Mouse (Mus musculus): ENCODE results near the gene Tep1. TPM values are rescaled to one million over a fixed set of nuclear protein-coding genes. Genes with fewer than 3 reads are reported as not detected.
"Not testable (repeated sequence)": the region's sequence is repeated elsewhere in the genome, so short reads cannot be mapped to it uniquely, and the experiment has no call there.

The Tep1 gene
- polyA plus RNA-seq, 1 experiment from 2014 or later = 11.5 TPM

DNA sequence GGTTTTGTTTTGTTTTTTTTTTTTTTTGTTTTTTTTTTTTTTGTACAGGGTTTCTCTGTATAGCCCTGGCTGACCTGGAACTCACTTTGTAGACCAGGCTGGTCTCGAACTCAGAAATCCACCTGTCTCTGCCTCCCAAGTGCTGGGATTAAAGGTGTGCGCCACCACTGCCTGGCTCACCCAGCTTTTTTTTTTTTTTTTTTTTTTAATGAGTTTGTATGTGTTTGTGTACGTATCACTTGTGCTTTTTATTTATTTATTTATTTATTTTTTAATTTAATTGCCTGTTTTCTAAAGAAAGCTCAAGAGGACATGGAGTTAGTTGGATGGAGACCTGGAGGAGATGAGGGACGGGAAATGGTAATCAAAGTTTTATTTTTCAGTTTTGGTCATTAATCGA lies 63.9 kb downstream of the Tep1 start:
- H3K4me1 ChIP-seq (ENCODE audit: control insufficient read depth, insufficient read depth, low read length); ATAC-seq (ENCODE audit: insufficient read depth, low FRiP score); H3K36me3 ChIP-seq (ENCODE audit: control insufficient read depth, insufficient read depth, low read length); H3K9ac ChIP-seq (ENCODE audit: low read length); H3K27ac ChIP-seq (ENCODE audit: low read length); H3K9me3 ChIP-seq (replicated peaks; ENCODE audit: control insufficient read depth, low read length); H3K4me3 ChIP-seq (replicated peaks; ENCODE audit: low read length); H3K27me3 ChIP-seq (ENCODE audit: control insufficient read depth, insufficient read depth, low read length): not testable (repeated sequence)
- peak overlapping the region; percentile 55 for H3K4me2 ChIP-seq (ENCODE audit: low read depth, low read length)
- WGBS = 89% methylated on average over 5 of the region's 5 CpGs

- 57% methylated on average over 13 of the region's 13 CpGs for WGBS
- no peaks in the 10 kb centered on the region for H3K9me3 ChIP-seq (replicated peaks; ENCODE audit: control insufficient read depth, low read length)
- no peak overlapping the region for H3K4me2 ChIP-seq (ENCODE audit: low read depth, low read length)
- ATAC-seq (ENCODE audit: insufficient read depth, low FRiP score) = no peak
- no peaks in the 10 kb centered on the region for H3K36me3 ChIP-seq (ENCODE audit: control insufficient read depth, insufficient read depth, low read length)
- H3K9ac ChIP-seq (ENCODE audit: low read length) = no peak overlapping the region
- H3K4me3 ChIP-seq (replicated peaks; ENCODE audit: low read length) = no peak overlapping the region
- H3K4me1 ChIP-seq (ENCODE audit: control insufficient read depth, insufficient read depth, low read length) = peaks cover 3% of the 10 kb centered on the region
- H3K27ac ChIP-seq (ENCODE audit: low read length) = no peak overlapping the region
- no peaks in the 10 kb centered on the region for H3K27me3 ChIP-seq (ENCODE audit: control insufficient read depth, insufficient read depth, low read length)
These were observed 65.7 kb downstream of the Tep1 start for GRCm38 (mm10) chr14:50804683-50805082.

DNA sequence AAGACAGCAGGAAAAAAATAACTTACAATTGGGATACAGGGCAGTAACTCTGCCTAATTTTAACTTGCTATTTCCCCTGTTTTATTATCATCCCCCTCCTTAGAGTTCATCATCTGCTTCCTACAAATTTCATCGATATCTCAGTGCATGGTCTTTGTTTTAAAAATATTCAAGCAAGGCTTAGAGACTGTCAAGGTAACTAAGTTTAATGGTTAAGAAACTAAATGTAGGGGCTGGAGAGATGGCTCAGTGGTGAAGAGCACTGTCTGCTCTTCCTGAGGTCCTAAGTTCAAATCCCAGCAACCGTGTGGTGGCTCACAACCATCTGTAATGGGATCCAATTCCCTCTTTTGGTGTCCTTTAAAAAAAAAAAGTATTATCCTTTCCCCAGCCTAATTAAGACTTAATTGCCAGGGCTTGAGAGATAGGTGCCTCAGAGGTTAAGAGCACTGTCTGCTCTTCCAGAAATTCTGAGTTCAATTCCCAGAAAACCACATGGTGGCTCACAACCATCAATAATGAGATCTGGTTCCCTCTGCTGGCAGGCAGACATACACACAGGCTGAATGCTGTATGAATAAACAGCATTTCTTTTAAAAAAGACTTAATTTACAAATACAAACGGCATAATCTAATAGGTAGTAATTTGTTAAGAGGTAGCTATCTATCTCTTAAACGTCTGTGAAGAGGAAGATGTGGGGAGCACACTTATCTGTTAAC lies 67.4 kb downstream of the Tep1 start:
- H3K9ac ChIP-seq (ENCODE audit: low read length) = no peak overlapping the region
- H3K4me2 ChIP-seq (ENCODE audit: low read depth, low read length) = no peak overlapping the region
- no peaks in the 10 kb centered on the region for H3K27me3 ChIP-seq (ENCODE audit: control insufficient read depth, insufficient read depth, low read length)
- no peaks in the 10 kb centered on the region for H3K36me3 ChIP-seq (ENCODE audit: control insufficient read depth, insufficient read depth, low read length)
- WGBS = 62% methylated on average over 4 of the region's 4 CpGs
- H3K9me3 ChIP-seq (replicated peaks; ENCODE audit: control insufficient read depth, low read length) = no peaks in the 10 kb centered on the region
- ATAC-seq (ENCODE audit: insufficient read depth, low FRiP score) = no peak
- no peaks in the 10 kb centered on the region for H3K4me1 ChIP-seq (ENCODE audit: control insufficient read depth, insufficient read depth, low read length)
- H3K4me3 ChIP-seq (replicated peaks; ENCODE audit: low read length) = no peak overlapping the region
- no peak overlapping the region for H3K27ac ChIP-seq (ENCODE audit: low read length)

- 82% methylated on average over 6 of the region's 6 CpGs for WGBS
- Histone ChIP-seq H3K36me3 (ENCODE audit: control insufficient read depth, insufficient read depth, low read length) (no peaks in the 10 kb centered on the region), H3K9me3 (replicated peaks; ENCODE audit: control insufficient read depth, low read length) (no peaks in the 10 kb centered on the region), H3K9ac (ENCODE audit: low read length) (no peak overlapping the region), H3K27ac (ENCODE audit: low read length) (no peak overlapping the region), H3K27me3 (ENCODE audit: control insufficient read depth, insufficient read depth, low read length) (no peaks in the 10 kb centered on the region), H3K4me3 (replicated peaks; ENCODE audit: low read length) (no peak overlapping the region), H3K4me1 (ENCODE audit: control insufficient read depth, insufficient read depth, low read length) (no peaks in the 10 kb centered on the region), H3K4me2 (ENCODE audit: low read depth, low read length) (no peak overlapping the region)
- no peak for ATAC-seq (ENCODE audit: insufficient read depth, low FRiP score)
These were observed 67.9 kb downstream of the Tep1 start for GRCm38 (mm10) chr14:50802441-50802840.

- no peaks in the 10 kb centered on the region for H3K27me3 ChIP-seq (ENCODE audit: control insufficient read depth, insufficient read depth, low read length)
- 2% methylated on average over 3 of the region's 3 CpGs for WGBS
- ATAC-seq (ENCODE audit: insufficient read depth, low FRiP score) = peak; percentile 47
- no peak overlapping the region for H3K4me2 ChIP-seq (ENCODE audit: low read depth, low read length)
- no peak overlapping the region for H3K4me3 ChIP-seq (replicated peaks; ENCODE audit: low read length)
- H3K9me3 ChIP-seq (replicated peaks; ENCODE audit: control insufficient read depth, low read length) = no peaks in the 10 kb centered on the region
- H3K36me3 ChIP-seq (ENCODE audit: control insufficient read depth, insufficient read depth, low read length) = no peaks in the 10 kb centered on the region
- no peak overlapping the region for H3K27ac ChIP-seq (ENCODE audit: low read length)
- no peak overlapping the region for H3K9ac ChIP-seq (ENCODE audit: low read length)
- H3K4me1 ChIP-seq (ENCODE audit: control insufficient read depth, insufficient read depth, low read length) = no peaks in the 10 kb centered on the region
These were observed 70.7 kb downstream of the Tep1 start for GRCm38 (mm10) chr14:50799502-50800259.

- Histone ChIP-seq H3K4me1 (ENCODE audit: control insufficient read depth, insufficient read depth, low read length) (no peaks in the 10 kb centered on the region), H3K36me3 (ENCODE audit: control insufficient read depth, insufficient read depth, low read length) (no peaks in the 10 kb centered on the region), H3K4me3 (replicated peaks; ENCODE audit: low read length) (no peak overlapping the region), H3K4me2 (ENCODE audit: low read depth, low read length) (no peak overlapping the region), H3K27ac (ENCODE audit: low read length) (no peak overlapping the region), H3K27me3 (ENCODE audit: control insufficient read depth, insufficient read depth, low read length) (no peaks in the 10 kb centered on the region), H3K9me3 (replicated peaks; ENCODE audit: control insufficient read depth, low read length) (no peaks in the 10 kb centered on the region), H3K9ac (ENCODE audit: low read length) (no peak overlapping the region)
- ATAC-seq (ENCODE audit: insufficient read depth, low FRiP score) = no peak
- WGBS = 69% methylated on average over 2 of the region's 2 CpGs
These were observed 71.8 kb downstream of the Tep1 start for GRCm38 (mm10) chr14:50798512-50798911.

GRCm38 (mm10) chr14:50796464-50796863 lies 73.9 kb downstream of the Tep1 start:
- no peak for ATAC-seq (ENCODE audit: insufficient read depth, low FRiP score)
- Histone ChIP-seq H3K4me2 (ENCODE audit: low read depth, low read length) (no peak overlapping the region), H3K36me3 (ENCODE audit: control insufficient read depth, insufficient read depth, low read length) (no peaks in the 10 kb centered on the region), H3K9ac (ENCODE audit: low read length) (no peak overlapping the region), H3K4me1 (ENCODE audit: control insufficient read depth, insufficient read depth, low read length) (no peaks in the 10 kb centered on the region), H3K4me3 (replicated peaks; ENCODE audit: low read length) (no peak overlapping the region), H3K27me3 (ENCODE audit: control insufficient read depth, insufficient read depth, low read length) (no peaks in the 10 kb centered on the region), H3K9me3 (replicated peaks; ENCODE audit: control insufficient read depth, low read length) (no peaks in the 10 kb centered on the region), H3K27ac (ENCODE audit: low read length) (no peak overlapping the region)
- WGBS = 87% methylated on average over 1 of the region's 1 CpGs

DNA sequence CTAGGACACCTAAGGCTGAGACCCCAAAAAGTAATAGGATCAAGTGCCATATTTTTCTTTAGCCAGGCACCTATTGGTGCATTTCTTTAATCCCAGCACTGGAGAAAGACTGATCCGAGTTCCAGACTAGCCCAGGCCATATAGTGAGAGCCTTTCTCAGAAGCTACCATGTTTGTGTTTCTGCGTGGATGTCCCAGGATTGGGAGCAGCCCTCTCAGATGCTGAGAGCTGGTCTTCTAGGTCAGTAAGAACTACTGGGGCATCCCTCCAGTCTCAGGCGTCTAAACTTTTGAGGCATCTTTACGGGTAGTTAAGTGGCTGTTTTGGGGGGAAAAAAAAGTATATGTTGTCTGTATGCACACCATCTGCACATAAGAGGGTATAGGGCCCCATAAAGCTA lies 74.4 kb downstream of the Tep1 start:
- Histone ChIP-seq H3K4me1 (ENCODE audit: control insufficient read depth, insufficient read depth, low read length) (no peaks in the 10 kb centered on the region), H3K27ac (ENCODE audit: low read length) (no peak overlapping the region), H3K27me3 (ENCODE audit: control insufficient read depth, insufficient read depth, low read length) (no peaks in the 10 kb centered on the region), H3K36me3 (ENCODE audit: control insufficient read depth, insufficient read depth, low read length) (no peaks in the 10 kb centered on the region), H3K9ac (ENCODE audit: low read length) (no peak overlapping the region), H3K9me3 (replicated peaks; ENCODE audit: control insufficient read depth, low read length) (no peaks in the 10 kb centered on the region), H3K4me2 (ENCODE audit: low read depth, low read length) (no peak overlapping the region), H3K4me3 (replicated peaks; ENCODE audit: low read length) (no peak overlapping the region)
- ATAC-seq (ENCODE audit: insufficient read depth, low FRiP score) = no peak
- WGBS = 80% methylated on average over 4 of the region's 4 CpGs

GRCm38 (mm10) chr14:50795261-50795935 lies 75.0 kb downstream of the Tep1 start:
- Histone ChIP-seq H3K4me3 (replicated peaks; ENCODE audit: low read length) (no peak overlapping the region), H3K36me3 (ENCODE audit: control insufficient read depth, insufficient read depth, low read length) (no peaks in the 10 kb centered on the region), H3K9me3 (replicated peaks; ENCODE audit: control insufficient read depth, low read length) (no peaks in the 10 kb centered on the region), H3K4me2 (ENCODE audit: low read depth, low read length) (no peak overlapping the region), H3K9ac (ENCODE audit: low read length) (no peak overlapping the region), H3K27me3 (ENCODE audit: control insufficient read depth, insufficient read depth, low read length) (no peaks in the 10 kb centered on the region), H3K4me1 (ENCODE audit: control insufficient read depth, insufficient read depth, low read length) (no peaks in the 10 kb centered on the region), H3K27ac (ENCODE audit: low read length) (no peak overlapping the region)
- 91% methylated on average over 24 of the region's 24 CpGs for WGBS
- no peak for ATAC-seq (ENCODE audit: insufficient read depth, low FRiP score)

All from stomach, embryonic 16.5 days (tissue).